Mouse (Mus musculus) lung, adult 2 months (tissue): ENCODE results near the gene Gm21964. TPM values are rescaled to one million over a fixed set of nuclear protein-coding genes. Genes with fewer than 3 reads are reported as not detected.
A peak's percentile ranks its signal among the peaks of the same experiment; 100 is the strongest.

Source experiments
- DNase-seq: peaks from one replicate; pipeline ENCODE4 v3.0.0; 2022
- H3K4me1 ChIP-seq: fragments of 200-500 bp; 2 replicates; pipeline ENCODE4 v1.6.1; 2011; ENCODE audit warnings: low read length; ENCODE audit not compliant: control insufficient read depth, insufficient read depth
- H3K4me3 ChIP-seq: fragments of 200-500 bp; replicated peaks from 2 replicates; pipeline ENCODE3; 2011; ENCODE audit warnings: low read depth, mild to moderate bottlenecking, control low read depth, low read length; ENCODE audit errors: extremely low read depth
- CTCF ChIP-seq: fragments of 200-500 bp; IDR thresholded peaks from 2 replicates; pipeline ENCODE4 v1.5.1; 2011; ENCODE audit warnings: mild to moderate bottlenecking, low read length, control low read depth; ENCODE audit not compliant: insufficient read depth
- POLR2A ChIP-seq: fragments of 200-500 bp; IDR thresholded peaks from 2 replicates; pipeline ENCODE4 v1.6.1; 2011; ENCODE audit warnings: low read depth, mild to moderate bottlenecking, control low read depth, low read length, borderline replicate concordance; ENCODE audit errors: extremely low read depth
- WGBS: fragments of 180-500 bp; shearing (Covaris S2); methylation state at CpG from one replicate; pipeline ENCODE4 v1.1.7; 2018; 5-methylcytosine and 5-hydroxymethylcytosine counted together
- polyA plus RNA-seq: library from polyadenylated mRNA; depleted of rRNA; stranded (reverse); fragments of >200 nt; gene quantifications from 2 replicates; pipeline ENCODE4 v1.2.3, GENCODE M21; 2012; rRNA removed

The Gm21964 gene
- polyA plus RNA-seq, 1 experiment = not detected

GRCm38 (mm10) chr8:110140770-110141169, 39.8 kb downstream of the Gm21964 start:
- H3K4me3 ChIP-seq = no peak overlapping the region
- WGBS = 57% methylated on average over 4 of the region's 4 CpGs
- no peak for TF ChIP-seq POLR2A
- no peak for TF ChIP-seq CTCF

GRCm38 (mm10) chr8:110145538-110145937, 44.5 kb downstream of the Gm21964 start:
- TF ChIP-seq POLR2A (no peak), CTCF (peak; percentile 90)
- under 1% methylated on average over 4 of the region's 4 CpGs for WGBS
- Histone ChIP-seq H3K4me1 (no peaks in the 10 kb centered on the region), H3K4me3 (no peak overlapping the region)
- DNase-seq = peak; percentile 43

More at GRCm38 (mm10) chr8:110140770-110141169, 39.8 kb downstream of the Gm21964 start:
- no peak for DNase-seq
- no peaks in the 10 kb centered on the region for H3K4me1 ChIP-seq

DNA sequence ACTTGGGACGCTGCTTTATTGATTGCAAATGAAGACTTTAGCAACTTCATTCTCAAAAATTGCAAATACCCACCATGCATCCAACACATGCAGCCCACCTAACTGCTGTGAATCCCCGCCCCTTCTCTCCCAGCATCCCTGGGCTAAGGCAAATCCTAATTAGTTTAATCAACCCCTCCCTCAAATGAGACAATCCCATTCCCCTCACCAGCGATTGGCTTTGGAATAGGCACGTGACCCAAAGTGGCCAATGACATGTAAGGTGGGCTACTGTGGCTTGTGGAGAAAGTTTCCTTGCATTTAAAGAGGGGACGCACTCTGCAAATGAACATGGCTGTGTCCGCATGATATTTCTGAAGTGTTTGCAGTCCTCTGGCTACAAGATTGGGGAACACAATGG, 51.9 kb downstream of the Gm21964 start:
- no peak for TF ChIP-seq POLR2A
- no peak for TF ChIP-seq CTCF
- WGBS = 68% methylated on average over 6 of the region's 6 CpGs

More for the DNA sequence above, 51.9 kb downstream of the Gm21964 start:
- Histone ChIP-seq H3K4me3 (no peak overlapping the region), H3K4me1 (no peaks in the 10 kb centered on the region)
- DNase-seq = no peak

Other genes with a start within 250 kb of the Gm21964 start
- gene Phlpp2, start 232.7 kb upstream of the Gm21964 start, polyA plus RNA-seq = 4.4 and 6.6 TPM in 2 replicates
- 5.9 TPM in 2 replicates for gene Marveld3, start 139.0 kb upstream of the Gm21964 start, polyA plus RNA-seq
- gene Tat, start 110.8 kb upstream of the Gm21964 start, polyA plus RNA-seq = 0.71 and 1.00 TPM in 2 replicates
- 11.9 and 17.1 TPM in 2 replicates for gene Chst4, start 61.5 kb upstream of the Gm21964 start, polyA plus RNA-seq
- gene Zfp612, start 21.5 kb upstream of the Gm21964 start, polyA plus RNA-seq = 1.2 TPM in 2 replicates
- gene Gm17720, start 1.5 kb downstream of the Gm21964 start, polyA plus RNA-seq = not detected in 2 replicates
- gene Calb2, start 67.0 kb downstream of the Gm21964 start, polyA plus RNA-seq = 0.12 TPM in 1 of 2 replicates, not detected in the other
- 2.5 and 3.4 TPM in 2 replicates for gene Cmtr2, start 114.5 kb downstream of the Gm21964 start, polyA plus RNA-seq
- 2.2 and 2.6 TPM in 2 replicates for gene Hydin, start 165.8 kb downstream of the Gm21964 start, polyA plus RNA-seq